Mouse (Mus musculus) bone marrow, adult 2 months (tissue): ENCODE measurements around the gene Mrpl51.

ENCODE experiments used
- CTCF ChIP-seq: fragments of 200-500 bp; IDR thresholded peaks from 2 replicates; pipeline ENCODE4 v1.5.1; 2011; ENCODE audit warnings: low read length, control low read depth; ENCODE audit not compliant: control insufficient read depth, insufficient read depth
- POLR2A ChIP-seq: fragments of 200-500 bp; IDR thresholded peaks from 2 replicates; pipeline ENCODE4 v1.6.1; 2011; ENCODE audit warnings: low read depth, mild to moderate bottlenecking, control low read depth, low read length, borderline replicate concordance; ENCODE audit not compliant: control insufficient read depth

DNA sequence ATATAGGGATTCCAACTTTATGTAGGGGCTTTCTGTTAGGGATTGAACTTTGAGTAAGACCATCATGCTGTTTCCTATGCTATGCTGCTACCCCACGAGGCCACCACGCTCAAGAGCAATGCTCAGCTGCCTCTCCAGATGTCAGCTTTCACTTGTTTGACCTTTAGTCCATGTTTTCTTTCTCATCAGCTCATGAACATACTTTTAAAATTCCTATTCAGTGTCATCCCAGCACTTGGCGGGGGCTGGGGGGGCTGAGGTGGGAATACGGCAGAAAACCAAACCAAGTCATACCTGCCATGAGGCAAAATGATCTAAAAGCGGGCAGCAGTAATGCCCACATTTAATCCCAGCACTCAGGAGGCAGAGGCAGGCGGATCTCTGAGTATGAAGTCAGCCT lies 21.5 kb downstream of the Mrpl51 start:
- TF ChIP-seq CTCF (no peak), POLR2A (no peak)
